33 mouse cellular contexts compared by ENCODE assay signal in the genomic region with DNA sequence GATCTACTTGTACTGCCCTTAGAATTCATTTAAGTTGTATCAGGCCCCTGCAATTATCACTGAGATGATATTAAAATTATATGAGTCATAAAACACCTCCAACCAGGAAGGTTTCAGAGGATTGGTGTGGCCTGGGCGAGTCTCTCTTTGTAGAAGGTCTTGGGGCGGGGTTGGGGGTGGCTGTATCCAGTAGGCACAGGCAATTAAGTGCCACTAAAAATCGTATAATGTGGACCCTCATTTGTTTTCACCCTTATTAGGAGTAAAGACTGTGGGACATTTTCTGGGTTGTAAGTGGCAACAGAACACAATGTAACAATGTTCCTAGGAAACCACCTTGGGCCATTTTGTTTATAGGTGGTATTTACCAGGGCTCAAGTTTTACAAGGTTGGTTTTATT. TPM values are rescaled to one million over a fixed set of nuclear protein-coding genes. Genes with fewer than 3 reads are reported as not detected.
"Had no signal": no experiment of that assay in that cellular context is flagged by ENCODE, and none has a peak within 500 bp of the region (broad histone marks: within the 10 kb centered on the region; RNA-seq: fewer than 3 reads in every experiment).

No protein-coding gene starts in this region.

- H3K27ac ChIP-seq: left cerebral cortex, adult 2 months; limb, embryonic 15.5 days; liver, embryonic 12.5 days; liver, embryonic 13.5 days; liver, embryonic 14.5 days; liver, embryonic 15.5 days; lung, embryonic 15.5 days; macrophage; midbrain, embryonic 13.5 days; midbrain, embryonic 15.5 days; neural tube, embryonic 12.5 days had no signal

- H3K9me3 ChIP-seq: limb, embryonic 15.5 days; liver, embryonic 12.5 days; liver, embryonic 13.5 days; liver, embryonic 15.5 days; lung, embryonic 15.5 days; midbrain, embryonic 10.5 days; midbrain, embryonic 12.5 days; midbrain, embryonic 15.5 days; neural tube, embryonic 12.5 days had no signal

- H3K9ac ChIP-seq: limb, embryonic 15.5 days; liver, embryonic 12.5 days; liver, embryonic 13.5 days; liver, embryonic 14.5 days; liver, embryonic 15.5 days; liver, postnatal 0 days; lung, embryonic 14.5 days; lung, embryonic 15.5 days; midbrain, embryonic 12.5 days; midbrain, embryonic 13.5 days; midbrain, embryonic 15.5 days; neural tube, embryonic 12.5 days had no signal

- ATAC-seq: liver, embryonic 12.5 days; liver, postnatal 0 days; lung, postnatal 0 days; midbrain, embryonic 13.5 days; midbrain, embryonic 15.5 days; midbrain, embryonic 16.5 days had no signal

- H3K27me3 ChIP-seq: limb, embryonic 15.5 days; liver, embryonic 12.5 days; liver, embryonic 13.5 days; liver, embryonic 15.5 days; lung, embryonic 15.5 days; megakaryocyte, embryonic 14.5 days; midbrain, embryonic 12.5 days; midbrain, embryonic 13.5 days; midbrain, embryonic 15.5 days; neural tube, embryonic 12.5 days had no signal

- H3K4me3 ChIP-seq: left cerebral cortex, adult 2 months; limb, embryonic 15.5 days; liver, embryonic 12.5 days; liver, embryonic 13.5 days; liver, embryonic 15.5 days; lung, embryonic 15.5 days; midbrain, embryonic 10.5 days; midbrain, embryonic 12.5 days; midbrain, embryonic 13.5 days; midbrain, embryonic 15.5 days; myocyte; neural tube, embryonic 12.5 days had no signal

- H3K36me3 ChIP-seq: limb, embryonic 15.5 days; liver, embryonic 12.5 days; liver, embryonic 13.5 days; liver, embryonic 15.5 days; lung, embryonic 15.5 days; midbrain, embryonic 10.5 days; midbrain, embryonic 12.5 days; midbrain, embryonic 13.5 days; midbrain, embryonic 15.5 days; neural tube, embryonic 12.5 days had no signal

- DNase-seq: left cerebral cortex, postnatal 4 days; liver; liver, embryonic 13.5 days; liver, postnatal 0 days; lung, adult 18-20 months; lung, adult 2 months; lung, embryonic 14.5 days; lung, postnatal 10 days; lung, postnatal 14 days; lung, postnatal 36 days; lung, postnatal 4 days; midbrain, embryonic 14.5 days had no signal

- H3K4me1 ChIP-seq: limb, embryonic 15.5 days; liver, embryonic 12.5 days; liver, embryonic 13.5 days; liver, embryonic 15.5 days; lung, embryonic 15.5 days had no signal

- H3K4me2 ChIP-seq: limb, embryonic 15.5 days; liver, embryonic 11.5 days; liver, embryonic 12.5 days; liver, embryonic 13.5 days; liver, embryonic 15.5 days; lung, embryonic 14.5 days; lung, embryonic 15.5 days; midbrain, embryonic 11.5 days; midbrain, embryonic 12.5 days; midbrain, embryonic 13.5 days; midbrain, embryonic 15.5 days; neural tube, embryonic 12.5 days had no signal

RNA-seq across cellular contexts. Expression of a gene that starts 46.2 kb away (rescaled TPM):
- polyA plus RNA-seq: liver, adult 2 months; liver, embryonic 12.5 days; liver, embryonic 13.5 days; liver, postnatal 0 days; lung, embryonic 15.5 days; macrophage; midbrain, embryonic 10.5 days; midbrain, embryonic 11.5 days; midbrain, embryonic 12.5 days; midbrain, embryonic 13.5 days; midbrain, embryonic 14.5 days; midbrain, embryonic 16.5 days; midbrain, postnatal 0 days; myocyte; neural tube, embryonic 11.5 days; neural tube, embryonic 12.5 days had no signal
